Mouse (Mus musculus): Measurements from ENCODE around the gene Magea4.

Magea4 gene

DNA sequence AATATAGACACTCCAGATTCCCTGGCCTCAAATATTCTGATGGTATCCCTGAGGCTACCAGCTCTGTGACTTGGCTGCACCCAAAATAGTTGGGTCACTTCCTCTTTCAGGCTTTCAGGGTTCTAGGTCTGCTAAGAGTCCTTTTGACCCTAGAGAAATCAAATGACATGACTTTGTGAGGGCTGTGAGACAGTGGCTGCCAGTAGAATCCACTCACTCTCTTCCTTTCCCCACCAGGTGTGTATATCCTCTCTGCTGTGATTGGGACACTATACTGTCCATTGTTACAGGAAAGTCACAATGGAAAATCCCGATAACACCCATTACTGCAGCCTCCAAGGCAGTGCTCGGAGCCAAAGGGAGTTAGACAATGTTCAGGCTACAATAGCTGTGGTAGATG lies at the start of gene Magea4:
Gene Magea4 (plus strand): TSS at position 301 of the 400 bp plus-strand sequence.
- no peak for DNase-seq (ENCODE audit: low spot score in 2 of 2)

DNA sequence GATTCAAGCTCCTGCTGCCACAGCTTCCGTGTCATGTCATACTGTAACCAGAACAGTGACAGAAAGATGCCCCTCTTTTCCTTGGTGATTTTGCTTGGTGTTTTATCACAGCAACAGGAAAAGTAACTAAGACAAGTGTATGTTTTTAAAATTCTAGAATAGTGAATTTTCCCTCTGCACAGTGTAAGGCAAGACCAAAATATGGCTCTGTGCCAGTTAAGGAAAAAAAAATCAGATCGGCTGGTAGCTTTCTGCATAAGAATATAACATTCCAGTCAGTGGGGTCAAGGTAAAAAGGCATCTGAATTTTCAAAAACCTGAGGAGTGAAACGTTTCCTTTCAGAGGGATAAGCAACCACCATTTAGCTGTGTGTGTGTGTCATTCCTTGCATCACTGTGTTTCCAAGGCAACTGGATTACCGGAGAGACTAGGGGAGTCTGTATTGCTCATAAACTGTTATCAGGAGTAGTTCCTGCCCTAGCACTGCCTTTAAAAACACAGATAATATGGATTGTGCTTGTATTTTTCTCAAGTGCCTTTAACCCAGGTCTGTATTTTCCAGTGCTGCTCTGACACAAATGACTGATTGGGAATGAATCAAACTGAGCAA lies 18.8 kb upstream of the Magea4 start:
- DNase-seq (ENCODE audit: low spot score in 2 of 2): no peak

DNA sequence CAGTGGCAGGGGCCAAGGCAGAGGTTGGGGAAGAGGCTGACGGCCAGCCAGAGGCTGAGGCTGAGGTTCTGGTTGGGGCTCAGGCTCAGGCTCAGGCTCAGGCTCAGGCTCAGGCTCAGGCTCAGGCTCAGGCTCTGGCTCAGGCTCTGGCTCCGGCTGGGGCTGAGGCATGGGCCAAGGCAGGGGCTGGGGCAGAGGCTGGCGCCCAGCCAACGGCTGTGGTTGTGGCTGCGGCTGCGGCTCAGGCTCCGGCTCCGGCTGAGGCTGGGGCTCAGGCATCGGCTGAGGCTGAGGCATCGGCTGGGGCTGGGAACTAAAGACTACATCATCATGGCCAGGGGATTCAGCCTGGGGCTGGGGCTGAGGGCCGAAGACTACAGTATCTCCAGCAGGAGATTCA lies 48.8 kb downstream of the Magea4 start:
- no peak for DNase-seq (ENCODE audit: low spot score in 2 of 2)

Measured in urinary bladder, postnatal 36 days (tissue).